Mouse (Mus musculus): ENCODE results near the gene Gemin4.
"Not testable (repeated sequence)": the region's sequence is repeated elsewhere in the genome, so short reads cannot be mapped to it uniquely, and the experiment has no call there.

Gene Gemin4

GRCm38 (mm10) chr11:76216049-76216540 lies 1.4 kb downstream of the Gemin4 start:
- no peak for DNase-seq

GRCm38 (mm10) chr11:76215011-76215410 lies 2.5 kb downstream of the Gemin4 start:
- no peak for DNase-seq

GRCm38 (mm10) chr11:76213841-76214240 lies 3.6 kb downstream of the Gemin4 start:
- no peak for DNase-seq

- not testable (repeated sequence) for DNase-seq
Observed at GRCm38 (mm10) chr11:76211595-76211994, 5.9 kb downstream of the Gemin4 start.

GRCm38 (mm10) chr11:76210228-76210985 lies 7.1 kb downstream of the Gemin4 start:
- no peak for DNase-seq

- no peak for DNase-seq
Observed at GRCm38 (mm10) chr11:76206793-76207192, 10.7 kb downstream of the Gemin4 start.

GRCm38 (mm10) chr11:76201761-76202674 lies 15.4 kb downstream of the Gemin4 start:
- DNase-seq: peak; percentile 56

GRCm38 (mm10) chr11:76196977-76197469 lies 20.4 kb downstream of the Gemin4 start:
- no peak for DNase-seq

GRCm38 (mm10) chr11:76196275-76196976 lies 21.0 kb downstream of the Gemin4 start:
- DNase-seq: no peak

GRCm38 (mm10) chr11:76186908-76187307 lies 30.6 kb downstream of the Gemin4 start:
- no peak for DNase-seq

- no peak for DNase-seq
Observed at GRCm38 (mm10) chr11:76183745-76184144, 33.7 kb downstream of the Gemin4 start.

- no peak for DNase-seq
Observed at GRCm38 (mm10) chr11:76180146-76180540, 37.3 kb downstream of the Gemin4 start.

- peak; percentile 84 for DNase-seq
Observed at GRCm38 (mm10) chr11:76179495-76180145, 37.8 kb downstream of the Gemin4 start, which contains the start of the genes Vps53 and Fam57a. TSS of gene Vps53 (minus strand) at chr11:76179647. TSS of gene Fam57a (plus strand) at chr11:76179671.

- DNase-seq: peak; percentile 25
Observed at GRCm38 (mm10) chr11:76178726-76179494, 38.6 kb downstream of the Gemin4 start.

- no peak for DNase-seq
Observed at GRCm38 (mm10) chr11:76170207-76170606, 47.3 kb downstream of the Gemin4 start.

- no peak for DNase-seq
Observed at GRCm38 (mm10) chr11:76168976-76169375, 48.5 kb downstream of the Gemin4 start.

- peak; percentile 80 for DNase-seq
Observed at GRCm38 (mm10) chr11:76167079-76167765, 50.2 kb downstream of the Gemin4 start.

- DNase-seq: no peak
Observed at GRCm38 (mm10) chr11:76166657-76167056, 50.8 kb downstream of the Gemin4 start.
